Mouse (Mus musculus) C2C12 (cell line): ENCODE results near the gene Rnpep. TPM values are rescaled to one million over a fixed set of nuclear protein-coding genes. Genes with fewer than 3 reads are reported as not detected.

Experiments used
- H3K27me3 ChIP-seq: one replicate; pipeline ENCODE4 v1.6.1; 2011; ENCODE audit not compliant: control insufficient read depth, insufficient read depth, insufficient read length
- H3K36me3 ChIP-seq: one replicate; pipeline ENCODE4 v1.6.1; 2011; ENCODE audit not compliant: control insufficient read depth, insufficient read depth
- H3K4me3 ChIP-seq: one replicate; pipeline ENCODE4 v1.5.1; 2011; ENCODE audit warnings: mild to moderate bottlenecking, control low read depth; ENCODE audit not compliant: poor library complexity, insufficient read depth, severe bottlenecking
- H3K79me2 ChIP-seq: one replicate; pipeline ENCODE4 v1.6.1; 2011; ENCODE audit not compliant: control insufficient read depth, insufficient read depth
- H3K79me3 ChIP-seq: one replicate; pipeline ENCODE4 v1.6.1; 2011; ENCODE audit warnings: low read depth, control low read depth
- H3ac ChIP-seq: one replicate; pipeline ENCODE3; 2011; ENCODE audit warnings: low read depth; ENCODE audit not compliant: control insufficient read depth, insufficient read length
- CEBPB ChIP-seq: IDR thresholded peaks from one replicate; pipeline ENCODE4 v1.6.1; 2011; ENCODE audit warnings: low read depth, mild to moderate bottlenecking, control low read depth, moderate library complexity
- CTCF ChIP-seq: IDR thresholded peaks from one replicate; pipeline ENCODE4 v1.5.1; 2011; ENCODE audit not compliant: control insufficient read depth, insufficient read depth, insufficient read length
- FOSL1 ChIP-seq: IDR thresholded peaks from one replicate; pipeline ENCODE4 v1.8.0; 2011; ENCODE audit warnings: mild to moderate bottlenecking, low read length; ENCODE audit not compliant: poor library complexity, insufficient read depth, severe bottlenecking
- MAX ChIP-seq: IDR thresholded peaks from one replicate; pipeline ENCODE4 v1.6.1; 2011; ENCODE audit warnings: mild to moderate bottlenecking, control low read depth
- MYOD1 ChIP-seq: IDR thresholded peaks from one replicate; pipeline ENCODE4 v1.6.1; 2011; ENCODE audit warnings: low read depth; ENCODE audit not compliant: control insufficient read depth, insufficient read length
- MYOG ChIP-seq: IDR thresholded peaks from one replicate; pipeline ENCODE4 v1.6.1; 2011; ENCODE audit not compliant: control insufficient read depth, insufficient read length; ENCODE audit errors: extremely low read depth
- USF1 ChIP-seq: IDR thresholded peaks from one replicate; pipeline ENCODE4 v1.6.1; 2011; ENCODE audit warnings: low read depth, mild to moderate bottlenecking, control low read depth, moderate library complexity
- polyA plus RNA-seq: library from polyadenylated mRNA; unstranded; fragments of >200 nt; fragmentation: generic; extraction: Trizol; gene quantifications from one replicate; pipeline ENCODE4 v1.2.1, GENCODE M21; 2012; ENCODE audit warnings: missing spikeins

Rnpep gene
- polyA plus RNA-seq, 1 experiment: 29.4 TPM

DNA sequence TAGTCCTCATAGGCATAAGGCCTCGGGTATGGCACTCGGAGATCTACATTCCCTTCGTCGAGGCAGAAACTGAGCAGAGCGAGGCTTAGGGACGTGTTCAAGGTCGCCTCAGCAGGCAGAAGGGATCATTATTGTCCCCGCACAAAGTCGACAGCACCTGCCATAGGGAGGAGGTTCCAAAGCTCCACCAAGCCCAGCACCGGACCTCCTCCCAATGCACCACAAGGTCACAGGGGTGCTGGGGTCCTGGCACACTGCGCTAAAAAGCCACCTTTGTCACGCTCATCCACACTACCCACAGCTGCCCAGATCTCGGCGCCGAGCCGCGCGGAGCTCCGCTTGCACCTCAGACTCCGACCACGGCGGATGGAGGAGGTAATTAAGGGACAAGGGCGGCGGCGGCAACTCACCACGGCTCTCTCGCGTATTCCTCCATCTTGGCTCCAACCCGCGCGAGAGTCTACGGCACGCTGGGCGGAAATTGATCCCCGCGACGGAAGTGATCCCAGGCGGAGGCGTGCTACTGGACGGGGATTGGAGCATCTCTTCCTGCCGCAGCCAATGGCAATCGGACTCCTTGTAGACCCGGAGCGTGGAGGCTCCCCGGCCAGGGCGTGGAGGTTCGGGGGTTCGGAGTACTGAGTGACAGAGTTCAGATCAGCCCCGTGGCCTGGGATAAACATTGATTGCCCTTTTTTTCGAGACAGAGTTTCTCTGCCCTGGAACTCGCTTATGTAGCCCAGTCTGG, 29.6 kb upstream of the Rnpep start, which contains the start of gene Timm17a:
TSS of gene Timm17a (minus strand) at position 495 of the 748 bp plus-strand sequence.
- TF ChIP-seq MAX: peak; percentile 46
- TF ChIP-seq CTCF: no peak
- TF ChIP-seq MYOG: no peak
- H3K36me3 ChIP-seq: peaks cover 8% of the 10 kb centered on the region

DNA sequence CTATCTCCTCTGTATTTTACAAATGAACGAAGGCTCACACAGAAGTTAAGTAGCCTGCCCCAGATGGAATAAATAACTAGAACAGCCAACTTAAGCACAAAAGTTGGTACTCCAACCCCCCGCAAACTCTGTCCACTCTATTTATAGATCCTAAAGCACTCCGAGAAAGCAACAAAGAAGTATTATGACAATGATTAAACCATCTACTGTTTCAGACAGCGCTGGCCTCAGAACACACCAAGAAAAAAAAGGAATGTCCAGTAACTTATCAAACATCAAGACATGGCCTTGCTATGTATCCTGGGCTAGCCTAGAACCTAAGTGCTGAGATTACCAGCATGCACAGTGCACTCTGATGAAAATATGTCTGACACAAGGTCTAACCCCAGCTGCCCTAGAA, 28.3 kb upstream of the Rnpep start:
- Histone ChIP-seq H3ac (peak overlapping the region; percentile 30), H3K27me3 (no peaks in the 10 kb centered on the region), H3K4me3 (peak overlapping the region; percentile 85), H3K36me3 (peaks cover 14% of the 10 kb centered on the region), H3K79me2 (peaks cover 60% of the 10 kb centered on the region), H3K79me3 (peaks cover 47% of the 10 kb centered on the region)
- TF ChIP-seq FOSL1 (no peak), CTCF (no peak), MYOD1 (no peak), MAX (no peak), MYOG (no peak), USF1 (no peak), CEBPB (no peak)

More for the DNA sequence above, 29.6 kb upstream of the Rnpep start, which contains the start of gene Timm17a:
- Histone ChIP-seq H3K79me3 (peaks cover 47% of the 10 kb centered on the region), H3K4me3 (peak within 1 kb of the TSS; percentile 85), H3K27me3 (no peaks in the 10 kb centered on the region), H3K79me2 (peaks cover 51% of the 10 kb centered on the region), H3ac (peak within 1 kb of the TSS; percentile 100)

DNA sequence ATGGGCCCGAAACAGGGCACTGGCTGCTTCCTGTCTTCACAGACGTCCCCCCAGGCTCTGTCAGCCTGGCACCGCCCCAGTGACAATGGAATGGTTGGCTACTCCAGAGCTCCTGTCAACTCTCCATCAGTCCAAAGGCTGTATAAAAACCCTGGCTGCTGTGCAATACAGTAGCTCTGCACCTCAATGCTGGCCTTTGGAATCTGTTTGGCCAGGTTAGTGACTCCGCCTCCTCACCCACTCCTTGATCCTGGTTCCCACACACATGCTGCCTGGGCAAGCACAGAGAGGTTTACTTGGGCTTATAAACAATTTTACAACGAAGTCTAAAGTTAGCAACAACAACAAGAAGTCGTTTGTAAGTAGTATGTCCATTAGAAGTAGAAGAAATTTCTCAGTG, 27.5 kb upstream of the Rnpep start:
- no peak for TF ChIP-seq USF1
- TF ChIP-seq FOSL1: no peak
- no peak for TF ChIP-seq MYOD1
- no peak for TF ChIP-seq CTCF
- no peak for TF ChIP-seq MAX
- TF ChIP-seq MYOG: no peak
- no peak for TF ChIP-seq CEBPB
- no peaks in the 10 kb centered on the region for H3K27me3 ChIP-seq
- H3ac ChIP-seq: no peak overlapping the region
- H3K36me3 ChIP-seq: peaks cover 14% of the 10 kb centered on the region
- H3K79me2 ChIP-seq: peaks cover 60% of the 10 kb centered on the region
- H3K79me3 ChIP-seq: peaks cover 47% of the 10 kb centered on the region
- H3K4me3 ChIP-seq: no peak overlapping the region

DNA sequence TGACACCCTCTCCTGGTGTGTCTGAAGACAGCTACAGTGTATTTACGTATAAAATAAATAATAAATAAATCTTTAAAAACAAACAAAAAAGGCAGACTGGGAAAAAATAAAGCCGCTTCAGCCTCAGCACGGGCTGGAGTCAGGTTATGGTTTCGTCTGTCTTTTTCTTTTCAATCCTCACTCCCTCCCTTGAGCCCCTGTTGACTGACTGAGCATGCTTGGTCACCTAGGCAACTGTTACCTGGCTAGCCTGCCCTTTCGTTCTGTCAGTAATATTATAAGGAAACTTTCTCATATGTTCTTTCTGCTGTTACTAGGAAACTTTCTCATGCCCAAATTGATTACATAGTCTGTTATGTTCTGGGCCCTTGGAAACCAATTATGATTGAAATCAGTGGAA, 7.0 kb upstream of the Rnpep start:
- Histone ChIP-seq H3K36me3 (no peaks in the 10 kb centered on the region), H3K79me3 (no peaks in the 10 kb centered on the region), H3K79me2 (no peaks in the 10 kb centered on the region), H3ac (no peak overlapping the region), H3K4me3 (no peak overlapping the region), H3K27me3 (no peaks in the 10 kb centered on the region)
- no peak for TF ChIP-seq CEBPB
- TF ChIP-seq CTCF: no peak
- no peak for TF ChIP-seq MYOG
- TF ChIP-seq FOSL1: no peak
- no peak for TF ChIP-seq MYOD1
- TF ChIP-seq MAX: no peak
- TF ChIP-seq USF1: no peak

DNA sequence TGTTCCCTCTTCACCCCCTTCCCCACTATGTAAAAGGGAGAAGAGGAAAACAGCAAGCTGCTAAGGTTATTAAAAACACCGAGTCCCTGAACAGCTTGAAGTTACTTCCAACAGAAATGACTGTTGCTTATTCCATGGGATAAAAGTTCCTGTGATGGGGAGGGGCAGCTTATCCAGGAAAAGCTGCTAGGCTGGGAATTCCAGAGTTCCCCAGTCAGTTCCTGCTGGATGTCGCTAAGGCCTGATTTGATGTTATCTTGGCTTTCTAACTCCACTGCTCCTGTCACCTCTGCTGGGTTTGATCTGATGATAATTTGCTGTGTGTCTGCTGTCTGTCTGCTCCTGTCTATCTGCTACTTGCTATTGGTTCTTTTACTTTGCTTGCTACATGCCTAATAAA, 2.4 kb upstream of the Rnpep start:
- Histone ChIP-seq H3K4me3 (no peak overlapping the region), H3K36me3 (no peaks in the 10 kb centered on the region), H3K27me3 (no peaks in the 10 kb centered on the region), H3K79me2 (no peaks in the 10 kb centered on the region), H3ac (no peak overlapping the region), H3K79me3 (peaks cover 1% of the 10 kb centered on the region)
- TF ChIP-seq MYOD1: no peak
- TF ChIP-seq MYOG: no peak
- TF ChIP-seq USF1: no peak
- TF ChIP-seq CEBPB: no peak
